Mouse (Mus musculus) layer of hippocampus, postnatal 10 days (tissue): ENCODE data around the gene Supt6. TPM values are rescaled to one million over a fixed set of nuclear protein-coding genes. Genes with fewer than 3 reads are reported as not detected.

Source experiments
- DNase-seq, 2 experiments: peaks; one replicate each; pipeline ENCODE4 v3.0.0; 2021; ENCODE audit warnings: low spot score in 2 of 2
- total RNA-seq, 2 experiments: library from RNA; stranded (reverse); gene quantifications; 2 replicates each; pipeline ENCODE4 v1.2.3; 2021

The Supt6 gene
- total RNA-seq, 2 experiments from 2014 or later = 91.6 to 94.6 TPM

GRCm38 (mm10) chr11:78168541-78169468, 77.0 kb downstream of the Supt6 start:
- DNase-seq = no peak

GRCm38 (mm10) chr11:78167257-78167959, 78.4 kb downstream of the Supt6 start:
- no peak for DNase-seq

- DNase-seq = no peak
Measured at GRCm38 (mm10) chr11:78166640-78167039, 79.1 kb downstream of the Supt6 start.

GRCm38 (mm10) chr11:78166161-78166560, 79.6 kb downstream of the Supt6 start:
- DNase-seq = no peak

GRCm38 (mm10) chr11:78165761-78166109, 80.1 kb downstream of the Supt6 start:
- peak in 1 of 2 experiments; percentile 70 for DNase-seq

GRCm38 (mm10) chr11:78164924-78165760, 80.6 kb downstream of the Supt6 start, which contains the start of gene Traf4:
Gene Traf4, minus strand, starts transcription at chr11:78165589.
- DNase-seq = peak; percentile 74 to 86

GRCm38 (mm10) chr11:78164604-78164923, 81.2 kb downstream of the Supt6 start:
- DNase-seq = no peak

GRCm38 (mm10) chr11:78163681-78164603, 81.8 kb downstream of the Supt6 start:
- peak; percentile 50 to 66 for DNase-seq

- no peak for DNase-seq
Measured at GRCm38 (mm10) chr11:78163045-78163444, 82.7 kb downstream of the Supt6 start.

- DNase-seq = peak; percentile 71 to 77
Measured at GRCm38 (mm10) chr11:78162504-78162903, 83.3 kb downstream of the Supt6 start.

- DNase-seq = peak; percentile 63 to 75
Measured at GRCm38 (mm10) chr11:78161968-78162367, 83.8 kb downstream of the Supt6 start.

- no peak for DNase-seq
Measured at GRCm38 (mm10) chr11:78161169-78161568, 84.6 kb downstream of the Supt6 start.

- no peak for DNase-seq
Measured at GRCm38 (mm10) chr11:78160675-78161074, 85.1 kb downstream of the Supt6 start.

GRCm38 (mm10) chr11:78160171-78160570, 85.6 kb downstream of the Supt6 start:
- no peak for DNase-seq

GRCm38 (mm10) chr11:78159557-78159956, 86.2 kb downstream of the Supt6 start:
- DNase-seq = no peak

- DNase-seq = peak; percentile 81 to 86
Measured at GRCm38 (mm10) chr11:78159096-78159495, 86.7 kb downstream of the Supt6 start.
